Mouse (Mus musculus) bone marrow, adult 2 months (tissue): ENCODE measurements around the gene Ppfia4.

Source experiments
- CTCF ChIP-seq: fragments of 200-500 bp; IDR thresholded peaks from 2 replicates; pipeline ENCODE4 v1.5.1; 2011; ENCODE audit warnings: low read length, control low read depth; ENCODE audit not compliant: control insufficient read depth, insufficient read depth
- POLR2A ChIP-seq: fragments of 200-500 bp; IDR thresholded peaks from 2 replicates; pipeline ENCODE4 v1.6.1; 2011; ENCODE audit warnings: low read depth, mild to moderate bottlenecking, control low read depth, low read length, borderline replicate concordance; ENCODE audit not compliant: control insufficient read depth

- TF ChIP-seq CTCF (no peak), POLR2A (no peak)
Observed at GRCm38 (mm10) chr1:134344005-134344950, 11.6 kb upstream of the Ppfia4 start.
